Mouse (Mus musculus): Measurements from ENCODE around the gene Epha7. TPM values are rescaled to one million over a fixed set of nuclear protein-coding genes. Genes with fewer than 3 reads are reported as not detected.

The Epha7 gene
- polyA plus RNA-seq, 1 experiment from 2014 or later: 66.9 TPM

DNA sequence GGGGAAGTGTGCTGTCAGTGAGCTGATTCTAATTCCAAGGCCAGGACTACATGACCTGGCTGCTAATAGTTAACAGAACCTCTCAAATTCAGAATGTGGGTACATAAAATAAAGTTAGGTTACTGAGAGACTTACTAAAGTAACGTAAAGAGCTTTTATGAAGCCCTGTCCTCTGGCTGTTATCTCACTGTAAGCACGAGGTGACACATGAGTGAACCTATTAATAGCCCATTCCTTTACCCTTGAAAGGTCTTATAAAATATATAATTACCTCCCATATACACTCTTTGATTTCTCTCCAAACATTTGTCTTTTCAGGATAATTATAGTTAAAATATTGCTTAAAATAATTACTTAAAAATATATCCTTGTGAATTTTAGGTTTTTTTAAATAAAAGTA lies 37.5 kb downstream of the Epha7 start:
- H3K27ac ChIP-seq: no peak overlapping the region
- H3K9me3 ChIP-seq: no peaks in the 10 kb centered on the region
- H3K36me3 ChIP-seq: no peaks in the 10 kb centered on the region
- 69% methylated on average over 2 of the region's 2 CpGs for WGBS
- ATAC-seq (ENCODE audit: low FRiP score, low read depth): no peak
- H3K4me3 ChIP-seq: no peak overlapping the region
- H3K9ac ChIP-seq: no peak overlapping the region
- no peaks in the 10 kb centered on the region for H3K4me1 ChIP-seq
- no peak overlapping the region for H3K4me2 ChIP-seq (replicated peaks)
- no peaks in the 10 kb centered on the region for H3K27me3 ChIP-seq (replicated peaks)

DNA sequence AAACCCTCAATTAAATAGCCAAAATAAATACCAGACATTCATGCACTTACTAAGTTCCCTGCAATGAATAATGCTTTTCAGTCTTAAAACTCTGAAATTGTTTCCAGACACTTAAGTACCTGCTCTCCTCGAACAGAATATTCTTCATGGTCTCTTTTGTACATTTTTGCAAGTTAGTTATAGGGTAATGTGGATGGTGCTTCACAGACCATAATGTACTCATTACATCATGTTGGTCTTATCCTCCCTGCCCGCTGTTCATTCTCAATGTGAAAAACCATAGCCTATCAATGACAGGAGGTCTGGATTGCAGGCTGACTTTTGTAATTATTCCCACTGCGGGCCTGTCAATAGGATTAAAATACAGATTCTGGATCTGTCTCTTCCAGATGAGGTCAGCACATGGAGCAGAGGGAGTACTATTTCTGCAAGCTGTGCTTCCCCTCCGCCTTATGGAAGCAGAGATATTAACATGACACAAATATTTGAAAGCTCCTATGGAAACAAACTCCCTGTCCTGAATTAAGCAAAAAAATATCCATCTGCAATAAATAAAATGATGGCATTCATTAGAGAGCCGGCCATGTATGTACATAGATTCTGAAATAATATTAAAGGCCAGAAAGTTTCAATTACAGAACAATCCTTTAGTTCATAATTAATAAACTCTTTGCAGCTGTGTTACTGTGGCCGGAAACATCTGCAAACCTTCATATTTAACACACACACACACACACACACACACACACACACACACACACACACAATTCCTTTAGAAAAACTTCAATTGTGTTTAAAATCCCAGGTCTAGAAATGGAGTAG lies 50.1 kb downstream of the Epha7 start:
- no peak overlapping the region for H3K4me3 ChIP-seq

DNA sequence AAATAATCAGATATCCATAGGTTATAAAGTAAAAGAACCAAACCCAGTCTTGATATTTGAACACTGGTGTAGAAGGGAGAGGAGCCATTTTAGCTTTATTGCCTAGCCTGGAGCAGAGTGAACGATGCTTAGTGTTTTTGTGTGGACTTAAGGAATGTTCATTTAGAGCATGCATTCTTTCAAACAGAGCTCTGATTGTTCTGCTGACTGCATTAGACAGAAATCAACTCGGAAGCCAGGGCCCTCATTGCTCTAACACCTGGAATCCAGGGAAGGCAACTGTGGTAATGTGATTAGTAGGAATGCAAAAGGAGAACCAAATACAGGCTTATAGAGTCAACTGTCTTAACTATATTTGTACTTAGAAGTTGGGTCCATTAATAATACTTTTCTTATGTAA lies 53.5 kb downstream of the Epha7 start:
- WGBS: 31% methylated on average over 2 of the region's 2 CpGs
- Histone ChIP-seq H3K4me3 (no peak overlapping the region), H3K27me3 (replicated peaks) (no peaks in the 10 kb centered on the region), H3K4me2 (replicated peaks) (no peak overlapping the region), H3K36me3 (no peaks in the 10 kb centered on the region), H3K4me1 (no peaks in the 10 kb centered on the region), H3K9ac (no peak overlapping the region), H3K9me3 (no peaks in the 10 kb centered on the region), H3K27ac (no peak overlapping the region)
- no peak for ATAC-seq (ENCODE audit: low FRiP score, low read depth)

More for the DNA sequence above, 50.1 kb downstream of the Epha7 start:
- Histone ChIP-seq H3K27ac (no peak overlapping the region), H3K36me3 (no peaks in the 10 kb centered on the region), H3K4me2 (replicated peaks) (no peak overlapping the region), H3K27me3 (replicated peaks) (no peaks in the 10 kb centered on the region), H3K4me1 (no peaks in the 10 kb centered on the region), H3K9me3 (no peaks in the 10 kb centered on the region), H3K9ac (no peak overlapping the region)
- WGBS: 81% methylated on average over 6 of the region's 6 CpGs
- no peak for ATAC-seq (ENCODE audit: low FRiP score, low read depth)

DNA sequence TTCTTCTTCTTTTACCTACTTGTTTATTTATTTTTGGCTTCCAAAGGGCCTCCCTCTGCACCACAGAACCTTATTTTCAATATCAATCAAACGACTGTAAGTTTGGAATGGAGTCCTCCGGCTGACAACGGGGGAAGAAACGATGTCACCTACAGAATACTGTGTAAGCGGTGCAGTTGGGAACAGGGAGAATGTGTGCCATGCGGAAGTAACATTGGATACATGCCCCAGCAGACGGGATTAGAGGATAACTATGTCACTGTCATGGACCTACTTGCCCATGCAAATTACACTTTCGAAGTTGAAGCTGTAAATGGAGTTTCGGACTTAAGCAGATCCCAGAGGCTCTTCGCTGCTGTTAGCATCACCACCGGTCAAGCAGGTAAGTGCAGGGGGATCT lies 58.7 kb downstream of the Epha7 start:
- no peak for ATAC-seq (ENCODE audit: low FRiP score, low read depth)
- Histone ChIP-seq H3K9ac (no peak overlapping the region), H3K27ac (no peak overlapping the region), H3K27me3 (replicated peaks) (no peaks in the 10 kb centered on the region), H3K9me3 (no peaks in the 10 kb centered on the region), H3K4me2 (replicated peaks) (no peak overlapping the region), H3K4me3 (no peak overlapping the region), H3K36me3 (peaks cover 2% of the 10 kb centered on the region; the same call in 1 of the 2 replicates), H3K4me1 (no peaks in the 10 kb centered on the region)
- WGBS: 91% methylated on average over 11 of the region's 11 CpGs

- no peaks in the 10 kb centered on the region for H3K9me3 ChIP-seq
- ATAC-seq (ENCODE audit: low FRiP score, low read depth): peak; percentile 77
Measured at GRCm38 (mm10) chr4:28881271-28882044, 68.5 kb downstream of the Epha7 start.

GRCm38 (mm10) chr4:28889630-28890029 lies 76.7 kb downstream of the Epha7 start:
- Histone ChIP-seq H3K4me1 (no peaks in the 10 kb centered on the region), H3K4me2 (replicated peaks) (no peak overlapping the region), H3K27me3 (replicated peaks) (no peaks in the 10 kb centered on the region), H3K4me3 (no peak overlapping the region), H3K9me3 (no peaks in the 10 kb centered on the region), H3K27ac (no peak overlapping the region), H3K36me3 (no peaks in the 10 kb centered on the region), H3K9ac (no peak overlapping the region)
- WGBS: 89% methylated on average over 5 of the region's 5 CpGs
- ATAC-seq (ENCODE audit: low FRiP score, low read depth): no peak

More at GRCm38 (mm10) chr4:28881271-28882044, 68.5 kb downstream of the Epha7 start:
- Histone ChIP-seq H3K4me3 (no peak overlapping the region), H3K27ac (no peak overlapping the region), H3K9ac (no peak overlapping the region), H3K36me3 (no peaks in the 10 kb centered on the region), H3K4me2 (replicated peaks) (no peak overlapping the region), H3K27me3 (replicated peaks) (no peaks in the 10 kb centered on the region), H3K4me1 (no peaks in the 10 kb centered on the region)
- whole genome bisulfite sequencing: 36% methylated on average over 5 of the region's 5 CpGs

GRCm38 (mm10) chr4:28890102-28890501 lies 77.2 kb downstream of the Epha7 start:
- no peaks in the 10 kb centered on the region for H3K36me3 ChIP-seq
- H3K9ac ChIP-seq: no peak overlapping the region
- ATAC-seq (ENCODE audit: low FRiP score, low read depth): no peak
- no peak overlapping the region for H3K4me3 ChIP-seq
- H3K27me3 ChIP-seq (replicated peaks): no peaks in the 10 kb centered on the region
- WGBS: 52% methylated on average over 3 of the region's 3 CpGs
- no peaks in the 10 kb centered on the region for H3K4me1 ChIP-seq
- no peaks in the 10 kb centered on the region for H3K9me3 ChIP-seq
- no peak overlapping the region for H3K4me2 ChIP-seq (replicated peaks)
- H3K27ac ChIP-seq: no peak overlapping the region

- H3K4me1 ChIP-seq: no peaks in the 10 kb centered on the region
- no peaks in the 10 kb centered on the region for H3K27me3 ChIP-seq (replicated peaks)
- 93% methylated on average over 7 of the region's 7 CpGs for WGBS
- no peak overlapping the region for H3K9ac ChIP-seq
- no peaks in the 10 kb centered on the region for H3K9me3 ChIP-seq
- no peak overlapping the region for H3K4me2 ChIP-seq (replicated peaks)
- H3K4me3 ChIP-seq: no peak overlapping the region
- H3K27ac ChIP-seq: no peak overlapping the region
- no peaks in the 10 kb centered on the region for H3K36me3 ChIP-seq
- no peak for ATAC-seq (ENCODE audit: low FRiP score, low read depth)
Measured at GRCm38 (mm10) chr4:28895480-28895879, 82.5 kb downstream of the Epha7 start.

DNA sequence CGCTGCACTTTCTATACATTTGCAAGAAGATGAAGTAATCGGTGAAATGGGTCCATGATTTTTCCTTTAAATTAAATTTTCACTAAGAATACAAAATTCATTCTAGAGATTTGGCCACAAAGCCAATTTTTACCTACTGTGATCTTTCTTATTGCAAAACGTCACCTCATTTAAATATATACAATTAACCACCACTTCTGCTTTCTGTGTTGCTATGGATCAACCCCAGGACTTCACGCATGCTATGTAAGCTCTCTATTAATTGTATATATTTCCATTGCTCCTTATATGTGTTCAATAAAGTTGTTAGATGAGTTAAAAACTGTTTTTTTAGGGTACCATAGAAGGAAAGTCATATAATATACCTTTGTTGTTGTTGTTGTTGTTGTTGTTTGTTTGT lies 86.4 kb downstream of the Epha7 start:
- Histone ChIP-seq H3K27me3 (replicated peaks) (no peaks in the 10 kb centered on the region), H3K4me3 (no peak overlapping the region), H3K27ac (no peak overlapping the region), H3K36me3 (no peaks in the 10 kb centered on the region), H3K9ac (no peak overlapping the region), H3K4me2 (replicated peaks) (no peak overlapping the region), H3K9me3 (no peaks in the 10 kb centered on the region), H3K4me1 (no peaks in the 10 kb centered on the region)
- 95% methylated on average over 4 of the region's 4 CpGs for WGBS
- ATAC-seq (ENCODE audit: low FRiP score, low read depth): no peak

GRCm38 (mm10) chr4:28899783-28900182 lies 86.9 kb downstream of the Epha7 start:
- Histone ChIP-seq H3K4me2 (replicated peaks) (no peak overlapping the region), H3K4me3 (no peak overlapping the region), H3K9ac (no peak overlapping the region), H3K4me1 (no peaks in the 10 kb centered on the region), H3K27me3 (replicated peaks) (no peaks in the 10 kb centered on the region), H3K27ac (no peak overlapping the region), H3K9me3 (no peaks in the 10 kb centered on the region), H3K36me3 (no peaks in the 10 kb centered on the region)
- no peak for ATAC-seq (ENCODE audit: low FRiP score, low read depth)
- 93% methylated on average over 11 of the region's 11 CpGs for WGBS

DNA sequence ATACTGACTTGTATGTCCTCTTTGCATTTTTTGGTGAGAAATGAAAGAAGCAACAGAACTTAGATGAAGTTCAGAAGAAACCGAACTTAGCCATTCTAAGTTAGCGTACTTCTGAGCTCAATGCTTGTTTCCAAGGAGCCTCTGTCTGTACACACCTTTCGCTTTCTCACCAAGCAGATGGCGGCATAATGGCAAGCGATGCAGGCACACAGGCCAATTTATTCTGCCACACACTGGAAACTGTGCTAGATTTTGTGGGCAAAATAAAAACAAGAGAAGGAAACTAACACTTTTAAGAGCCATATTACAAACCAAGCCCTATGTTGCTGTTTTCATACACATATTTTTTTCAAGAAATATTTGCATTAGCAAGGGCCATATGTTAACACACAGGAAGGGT lies 88.6 kb downstream of the Epha7 start:
- Histone ChIP-seq H3K4me3 (no peak overlapping the region), H3K9ac (no peak overlapping the region), H3K27me3 (replicated peaks) (no peaks in the 10 kb centered on the region), H3K4me1 (no peaks in the 10 kb centered on the region), H3K36me3 (no peaks in the 10 kb centered on the region), H3K27ac (no peak overlapping the region), H3K9me3 (no peaks in the 10 kb centered on the region), H3K4me2 (replicated peaks) (no peak overlapping the region)
- WGBS: 94% methylated on average over 5 of the region's 5 CpGs
- ATAC-seq (ENCODE audit: low FRiP score, low read depth): no peak

GRCm38 (mm10) chr4:28902004-28902704 lies 89.2 kb downstream of the Epha7 start:
- H3K4me2 ChIP-seq (replicated peaks): no peak overlapping the region
- H3K4me1 ChIP-seq: no peaks in the 10 kb centered on the region
- no peaks in the 10 kb centered on the region for H3K36me3 ChIP-seq
- 84% methylated on average over 4 of the region's 4 CpGs for WGBS
- no peak overlapping the region for H3K9ac ChIP-seq
- no peak; the same call in 1 of the 2 replicates for ATAC-seq (ENCODE audit: low FRiP score, low read depth)
- H3K27ac ChIP-seq: no peak overlapping the region
- no peaks in the 10 kb centered on the region for H3K9me3 ChIP-seq
- no peaks in the 10 kb centered on the region for H3K27me3 ChIP-seq (replicated peaks)
- no peak overlapping the region for H3K4me3 ChIP-seq
